Mouse (Mus musculus) heart, adult 2 months (tissue): Measurements from ENCODE around the gene Prickle2. TPM values are rescaled to one million over a fixed set of nuclear protein-coding genes. Genes with fewer than 3 reads are reported as not detected.

Source experiments
- DNase-seq, 2 experiments: peaks; one replicate each; pipeline ENCODE4 v3.0.0; 2021
- H3K27ac ChIP-seq: fragments of 200-600 bp; 2 replicates; pipeline ENCODE4 v1.8.1; 2022
- H3K27me3 ChIP-seq: fragments of 200-500 bp; 2 replicates; pipeline ENCODE4 v1.6.1; 2012; ENCODE audit warnings: mild to moderate bottlenecking, low read length, inconsistent platforms, mixed read lengths; ENCODE audit not compliant: control insufficient read depth, insufficient read depth
- H3K36me3 ChIP-seq: fragments of 200-500 bp; 2 replicates; pipeline ENCODE4 v1.6.1; 2012; ENCODE audit warnings: low read length, inconsistent platforms; ENCODE audit not compliant: control insufficient read depth, insufficient read depth
- H3K4me1 ChIP-seq: fragments of 200-500 bp; 2 replicates; pipeline ENCODE4 v1.6.1; 2011; ENCODE audit warnings: low read length; ENCODE audit not compliant: control insufficient read depth, insufficient read depth
- H3K4me3 ChIP-seq: fragments of 200-600 bp; 2 replicates; pipeline ENCODE4 v1.8.1; 2022
- H3K79me2 ChIP-seq: fragments of 200-500 bp; replicated peaks from 2 replicates; pipeline ENCODE4 v1.6.1; 2012; ENCODE audit warnings: mild to moderate bottlenecking, inconsistent platforms, low read length, moderate library complexity, mixed read lengths; ENCODE audit not compliant: control insufficient read depth, insufficient read depth
- H3K9ac ChIP-seq: fragments of 200-500 bp; 2 replicates; pipeline ENCODE4 v1.6.1; 2012; ENCODE audit warnings: low read depth, mild to moderate bottlenecking, control low read depth, inconsistent platforms, low read length, mixed read lengths
- CTCF ChIP-seq: fragments of 200-600 bp; IDR thresholded peaks from 2 replicates; pipeline ENCODE4 v1.8.1; 2022; ENCODE audit warnings: antibody characterized with exemption, mild to moderate bottlenecking, moderate library complexity
- EP300 ChIP-seq: fragments of 200-500 bp; IDR thresholded peaks from 2 replicates; pipeline ENCODE4 v1.6.1; 2011; ENCODE audit warnings: low read depth, low read length, control low read depth; ENCODE audit not compliant: insufficient read depth
- POLR2A ChIP-seq: fragments of 200-500 bp; IDR thresholded peaks from 2 replicates; pipeline ENCODE4 v1.6.1; 2011; ENCODE audit warnings: mild to moderate bottlenecking, low read depth, low read length, control low read depth; ENCODE audit not compliant: insufficient read depth
- WGBS: fragments of 180-500 bp; shearing (Covaris S2); methylation state at CpG from one replicate; pipeline ENCODE4 v1.1.7; 2018; 5-methylcytosine and 5-hydroxymethylcytosine counted together
- intact Hi-C: fragments of 180-260 bp; cut with DNase I; formaldehyde crosslinking; loops from one replicate; pipeline ENCODE4 v1.15.1; 2025
- polyA plus RNA-seq: library from polyadenylated mRNA; depleted of rRNA; stranded (reverse); fragments of >200 nt; gene quantifications from 2 replicates; pipeline ENCODE4 v1.2.3, GENCODE M21; 2012
- total RNA-seq, 2 experiments: library from RNA; stranded (reverse); gene quantifications; 2 replicates each; pipeline ENCODE4 v1.2.3; 2021

The Prickle2 gene
- total and polyA plus RNA-seq, 3 experiments: 2.3 to 6.1 (median 4.9) TPM

GRCm38 (mm10) chr6:92414478-92415404 is 291.2 kb downstream of the Prickle2 start:
- H3K79me2 ChIP-seq: no peaks in the 10 kb centered on the region
- H3K4me3 ChIP-seq: no peak overlapping the region
- intact Hi-C loops: no loop called here
- TF ChIP-seq CTCF (no peak), POLR2A (no peak), EP300 (no peak)
- H3K9ac ChIP-seq: no peak overlapping the region
- no peaks in the 10 kb centered on the region for H3K4me1 ChIP-seq
- no peaks in the 10 kb centered on the region for H3K27me3 ChIP-seq
- no peaks in the 10 kb centered on the region; the same call in 1 of the 2 replicates for H3K36me3 ChIP-seq
- H3K27ac ChIP-seq: no peak overlapping the region
- no peak for DNase-seq
- 62% methylated on average over 8 of the region's 8 CpGs for WGBS

- Histone ChIP-seq H3K27ac (no peak overlapping the region), H3K36me3 (no peaks in the 10 kb centered on the region; the same call in 1 of the 2 replicates), H3K9ac (no peak overlapping the region), H3K79me2 (no peaks in the 10 kb centered on the region), H3K4me3 (no peak overlapping the region), H3K27me3 (no peaks in the 10 kb centered on the region), H3K4me1 (no peaks in the 10 kb centered on the region)
- DNase-seq: no peak
- WGBS: 83% methylated on average over 1 of the region's 1 CpGs
- intact Hi-C loops: no loop called here
- TF ChIP-seq CTCF: no peak
- TF ChIP-seq EP300: no peak
- no peak for TF ChIP-seq POLR2A
These were observed 292.0 kb downstream of the Prickle2 start for GRCm38 (mm10) chr6:92413982-92414381.

GRCm38 (mm10) chr6:92409788-92410187 is 296.2 kb downstream of the Prickle2 start:
- Histone ChIP-seq H3K4me3 (no peak overlapping the region), H3K27me3 (no peaks in the 10 kb centered on the region), H3K79me2 (no peaks in the 10 kb centered on the region), H3K27ac (no peak overlapping the region), H3K9ac (no peak overlapping the region), H3K4me1 (no peaks in the 10 kb centered on the region), H3K36me3 (no peaks in the 10 kb centered on the region)
- 88% methylated on average over 3 of the region's 3 CpGs for WGBS
- DNase-seq: no peak
- TF ChIP-seq EP300 (no peak), POLR2A (no peak), CTCF (no peak)
- intact Hi-C loops: no loop called here

- H3K79me2 ChIP-seq: no peaks in the 10 kb centered on the region
- DNase-seq: no peak
- H3K27ac ChIP-seq: no peak overlapping the region
- no peak overlapping the region for H3K4me3 ChIP-seq
- H3K27me3 ChIP-seq: no peaks in the 10 kb centered on the region
- H3K4me1 ChIP-seq: no peaks in the 10 kb centered on the region
- 85% methylated on average over 5 of the region's 5 CpGs for WGBS
- intact Hi-C loops: no loop called here
- no peak overlapping the region for H3K9ac ChIP-seq
- TF ChIP-seq EP300: no peak
- no peak for TF ChIP-seq CTCF
- TF ChIP-seq POLR2A: no peak
- no peaks in the 10 kb centered on the region for H3K36me3 ChIP-seq
These were observed 298.7 kb downstream of the Prickle2 start for GRCm38 (mm10) chr6:92407259-92407658.

GRCm38 (mm10) chr6:92405571-92405970 is 300.4 kb downstream of the Prickle2 start:
- WGBS: 73% methylated on average over 8 of the region's 8 CpGs
- no peaks in the 10 kb centered on the region for H3K4me1 ChIP-seq
- H3K4me3 ChIP-seq: no peak overlapping the region
- no peak overlapping the region for H3K9ac ChIP-seq
- H3K27ac ChIP-seq: no peak overlapping the region
- intact Hi-C loops: no loop called here
- H3K36me3 ChIP-seq: no peaks in the 10 kb centered on the region
- H3K27me3 ChIP-seq: no peaks in the 10 kb centered on the region
- DNase-seq: no peak
- TF ChIP-seq CTCF (no peak), EP300 (no peak), POLR2A (no peak)
- H3K79me2 ChIP-seq: no peaks in the 10 kb centered on the region

GRCm38 (mm10) chr6:92397876-92398275 is 308.1 kb downstream of the Prickle2 start:
- Histone ChIP-seq H3K27me3 (no peaks in the 10 kb centered on the region), H3K36me3 (no peaks in the 10 kb centered on the region), H3K79me2 (no peaks in the 10 kb centered on the region), H3K27ac (no peak overlapping the region), H3K4me1 (no peaks in the 10 kb centered on the region), H3K9ac (no peak overlapping the region), H3K4me3 (no peak overlapping the region)
- 93% methylated on average over 6 of the region's 6 CpGs for WGBS
- TF ChIP-seq POLR2A: no peak
- no peak for TF ChIP-seq EP300
- TF ChIP-seq CTCF: no peak
- intact Hi-C loops: no loop called here
- DNase-seq: no peak
